Mouse (Mus musculus) liver, embryonic 13.5 days (tissue): ENCODE data around the gene Eif4h. TPM values are rescaled to one million over a fixed set of nuclear protein-coding genes. Genes with fewer than 3 reads are reported as not detected.

Source experiments
- ATAC-seq: fragments of 200-750 bp; cut with Nextera tagmentation; 2 replicates; pipeline ENCODE4 v1.8.0; 2017; ENCODE audit warnings: low read depth, mild to moderate bottlenecking, moderate number of reproducible peaks, moderate library complexity
- DNase-seq: peaks from one replicate; pipeline ENCODE4 v3.0.0; 2022
- H3K27ac ChIP-seq: fragments of 300-500 bp; sonication (generic); 2 replicates; pipeline ENCODE4 v1.5.1; 2015; ENCODE audit warnings: moderate library complexity, mild to moderate bottlenecking, inconsistent platforms
- H3K27me3 ChIP-seq: fragments of 300-500 bp; sonication (generic); 2 replicates; pipeline ENCODE4 v1.6.1; 2015; ENCODE audit warnings: mild to moderate bottlenecking, inconsistent platforms
- H3K36me3 ChIP-seq: fragments of 300-500 bp; sonication (generic); 2 replicates; pipeline ENCODE4 v1.6.1; 2015; ENCODE audit warnings: mild to moderate bottlenecking, inconsistent platforms
- H3K4me1 ChIP-seq: fragments of 300-500 bp; sonication (generic); replicated peaks from 2 replicates; pipeline ENCODE4 v1.6.1; 2015; ENCODE audit warnings: inconsistent platforms
- H3K4me2 ChIP-seq: fragments of 300-500 bp; sonication (generic); 2 replicates; pipeline ENCODE4 v1.6.1; 2015; ENCODE audit warnings: inconsistent platforms, mild to moderate bottlenecking, moderate library complexity
- H3K4me3 ChIP-seq: fragments of 300-500 bp; sonication (generic); replicated peaks from 2 replicates; pipeline ENCODE4 v1.5.1; 2015; ENCODE audit warnings: mild to moderate bottlenecking, inconsistent platforms
- H3K9ac ChIP-seq: fragments of 300-500 bp; sonication (generic); 2 replicates; pipeline ENCODE4 v1.6.1; 2015; ENCODE audit warnings: mild to moderate bottlenecking, inconsistent platforms
- H3K9me3 ChIP-seq: fragments of 300-500 bp; sonication (generic); replicated peaks from 2 replicates; pipeline ENCODE4 v1.6.1; 2016; ENCODE audit warnings: inconsistent platforms
- WGBS: fragments of 180-500 bp; shearing (Covaris S2); methylation state at CpG from one replicate; pipeline ENCODE4 v1.1.7; 2015; ENCODE audit not compliant: insufficient replicate concordance; 5-methylcytosine and 5-hydroxymethylcytosine counted together
- microRNA-seq: library from miRNA; unstranded; fragments of <30 nt; microRNA quantifications from one replicate; pipeline ENCODE4, GENCODE M21; 2016
- polyA plus RNA-seq: library from polyadenylated mRNA; unstranded; fragments of >200 nt; fragmentation: Nextera tagmentation; extraction: Ambion mirVana; gene quantifications from 2 replicates; pipeline ENCODE4 v1.2.1, GENCODE M21; 2015

Eif4h gene
- polyA plus RNA-seq, 1 experiment from 2014 or later: 229 TPM

GRCm38 (mm10) chr5:134579135-134579534 is 60.2 kb downstream of the Eif4h start:
- ATAC-seq (no peak), DNase-seq (no peak)
- H3K9me3 ChIP-seq: no peaks in the 10 kb centered on the region
- 58% methylated on average over 3 of the region's 3 CpGs for WGBS
- no peaks in the 10 kb centered on the region for H3K36me3 ChIP-seq
- H3K27me3 ChIP-seq: no peaks in the 10 kb centered on the region
- peaks cover 30% of the 10 kb centered on the region for H3K4me1 ChIP-seq
- no peak overlapping the region for H3K9ac ChIP-seq
- H3K4me3 ChIP-seq: no peak overlapping the region
- H3K4me2 ChIP-seq: no peak overlapping the region
- no peak overlapping the region for H3K27ac ChIP-seq

GRCm38 (mm10) chr5:134577534-134577933 is 61.8 kb downstream of the Eif4h start:
- WGBS: 79% methylated on average over 7 of the region's 7 CpGs
- no peak overlapping the region for H3K4me2 ChIP-seq
- H3K27me3 ChIP-seq: no peaks in the 10 kb centered on the region
- DNase-seq: no peak
- no peaks in the 10 kb centered on the region for H3K9me3 ChIP-seq
- no peaks in the 10 kb centered on the region for H3K36me3 ChIP-seq
- no peak overlapping the region for H3K27ac ChIP-seq
- ATAC-seq: no peak
- no peak overlapping the region for H3K9ac ChIP-seq
- H3K4me1 ChIP-seq: peaks cover 26% of the 10 kb centered on the region
- no peak overlapping the region for H3K4me3 ChIP-seq

- Histone ChIP-seq H3K27ac (no peak overlapping the region), H3K4me3 (no peak overlapping the region), H3K36me3 (no peaks in the 10 kb centered on the region), H3K9me3 (no peaks in the 10 kb centered on the region), H3K9ac (no peak overlapping the region), H3K4me2 (no peak overlapping the region), H3K4me1 (peaks cover 35% of the 10 kb centered on the region), H3K27me3 (no peaks in the 10 kb centered on the region)
- DNase-seq (no peak), ATAC-seq (no peak)
- 68% methylated on average over 14 of the region's 14 CpGs for WGBS
Observed at GRCm38 (mm10) chr5:134576517-134577220, 62.6 kb downstream of the Eif4h start.

- Histone ChIP-seq H3K9ac (no peak overlapping the region), H3K9me3 (no peaks in the 10 kb centered on the region), H3K4me1 (peaks cover 40% of the 10 kb centered on the region), H3K4me2 (no peak overlapping the region), H3K27me3 (no peaks in the 10 kb centered on the region), H3K36me3 (no peaks in the 10 kb centered on the region), H3K4me3 (no peak overlapping the region), H3K27ac (no peak overlapping the region)
- 61% methylated on average over 5 of the region's 5 CpGs for WGBS
- DNase-seq (no peak), ATAC-seq (no peak)
Observed at GRCm38 (mm10) chr5:134575833-134576232, 63.5 kb downstream of the Eif4h start.

GRCm38 (mm10) chr5:134572508-134573214 is 66.6 kb downstream of the Eif4h start:
- H3K4me2 ChIP-seq: peak overlapping the region; percentile 77
- peak overlapping the region; percentile 58 for H3K9ac ChIP-seq
- ATAC-seq: no peak
- peak overlapping the region; percentile 4 for H3K27ac ChIP-seq
- DNase-seq: no peak
- no peaks in the 10 kb centered on the region for H3K9me3 ChIP-seq
- H3K36me3 ChIP-seq: no peaks in the 10 kb centered on the region
- H3K4me3 ChIP-seq: peak overlapping the region; percentile 55
- H3K27me3 ChIP-seq: no peaks in the 10 kb centered on the region
- peaks cover 40% of the 10 kb centered on the region for H3K4me1 ChIP-seq
- 22% methylated on average over 10 of the region's 10 CpGs for WGBS

- 1% methylated on average over 23 of the region's 23 CpGs for WGBS
- Histone ChIP-seq H3K36me3 (no peaks in the 10 kb centered on the region), H3K4me3 (peak overlapping the region; percentile 55), H3K27ac (peak overlapping the region; percentile 6), H3K9ac (peak overlapping the region; percentile 58), H3K4me2 (peak overlapping the region; percentile 77), H3K9me3 (no peaks in the 10 kb centered on the region), H3K27me3 (no peaks in the 10 kb centered on the region), H3K4me1 (peaks cover 35% of the 10 kb centered on the region)
- DNase-seq (no peak), ATAC-seq (peak; percentile 71)
Observed at GRCm38 (mm10) chr5:134571730-134572507, 67.4 kb downstream of the Eif4h start.

Small RNA genes within 50 kb of the gene (microRNA-seq; reads per million reads assigned to microRNA genes)
- not detected for gene Mir7228

Other genes with a start within 250 kb of the Eif4h start
- gene Gtf2ird1, start 182.8 kb downstream of the Eif4h start, polyA plus RNA-seq: 12.9 and 13.6 TPM in 2 replicates
- gene Clip2, start 87.1 kb downstream of the Eif4h start, polyA plus RNA-seq: 0.37 and 0.50 TPM in 2 replicates
- not detected in 2 replicates for gene Syna, start 79.3 kb downstream of the Eif4h start, polyA plus RNA-seq
- 233 and 246 TPM in 2 replicates for gene Rfc2, start 58.1 kb downstream of the Eif4h start, polyA plus RNA-seq
- gene Lat2, start 24.5 kb downstream of the Eif4h start, polyA plus RNA-seq: 1.6 TPM in 2 replicates
- gene Limk1, start 49.1 kb upstream of the Eif4h start, polyA plus RNA-seq: 0.75 and 0.98 TPM in 2 replicates
- gene Eln, start 107.8 kb upstream of the Eif4h start, polyA plus RNA-seq: 3.5 and 3.8 TPM in 2 replicates